ENCODE assay signal across 8 mouse cellular contexts in genomic region chr6:32586390-32586789, GRCm38 (mm10). TPM values are rescaled to one million over a fixed set of nuclear protein-coding genes. Genes with fewer than 3 reads are reported as not detected.
DNase-seq lines count a peak whose midpoint lies in the region; ATAC-seq and TF ChIP-seq lines count a peak whose summit lies in the region.

No protein-coding gene starts in this region.

- H3K27me3 ChIP-seq in intestine, postnatal 0 days (replicated peaks; ENCODE audit: control insufficient read depth, insufficient read depth, low read length) = peaks cover 75% of the 10 kb centered on the region
- peaks cover 79% of the 10 kb centered on the region for H3K27me3 ChIP-seq in limb, embryonic 13.5 days
- H3K27me3 ChIP-seq in neural tube, embryonic 11.5 days (ENCODE audit: control insufficient read depth, insufficient read depth, low read length) = peaks cover 18% of the 10 kb centered on the region

- H3K9me3 ChIP-seq in intestine, postnatal 0 days (ENCODE audit: control insufficient read depth) = no peaks in the 10 kb centered on the region
- H3K9me3 ChIP-seq in limb, embryonic 13.5 days = no peaks in the 10 kb centered on the region
- no peaks in the 10 kb centered on the region for H3K9me3 ChIP-seq in neural tube, embryonic 11.5 days (ENCODE audit: control insufficient read depth, low read length)

- ATAC-seq in intestine, postnatal 0 days = no peak
- ATAC-seq in limb, embryonic 13.5 days (ENCODE audit: low FRiP score, low read depth) = no peak
- ATAC-seq in neural tube, embryonic 11.5 days (ENCODE audit: insufficient read depth, low FRiP score, low TSS enrichment) = no peak

- peak overlapping the region; percentile 99 for H3K4me2 ChIP-seq in intestine, postnatal 0 days (replicated peaks; ENCODE audit: low read depth)
- peak overlapping the region; percentile 100 for H3K4me2 ChIP-seq in limb, embryonic 13.5 days (replicated peaks)
- peak overlapping the region; percentile 99 for H3K4me2 ChIP-seq in neural tube, embryonic 11.5 days (ENCODE audit: low read depth)

- no peaks in the 10 kb centered on the region for H3K36me3 ChIP-seq in intestine, postnatal 0 days (ENCODE audit: control insufficient read depth, insufficient read depth)
- H3K36me3 ChIP-seq in limb, embryonic 13.5 days = no peaks in the 10 kb centered on the region
- no peaks in the 10 kb centered on the region for H3K36me3 ChIP-seq in neural tube, embryonic 11.5 days (ENCODE audit: control insufficient read depth, insufficient read depth, low read length)

- DNase-seq in MN1 (ENCODE audit: low spot score) = peak; percentile 41
- peak; percentile 61 for DNase-seq in cerebellum, adult 9-11 months
- peak; percentile 31 to 44 for DNase-seq in frontal cortex, postnatal 25 days (ENCODE audit: low spot score in 2 of 2)
- DNase-seq in neural tube, embryonic 11.5 days (ENCODE audit: low spot score) = peak; percentile 52
- no peak for DNase-seq in T-cell, adult 2 months (ENCODE audit: low spot score)
- no peak for DNase-seq in gastrocnemius, postnatal 4 days (ENCODE audit: low spot score in 2 of 2)

- WGBS in intestine, postnatal 0 days = 3% methylated on average over 13 of the region's 13 CpGs
- WGBS in limb, embryonic 13.5 days = under 1% methylated on average over 13 of the region's 13 CpGs
- 1% methylated on average over 13 of the region's 13 CpGs for WGBS in neural tube, embryonic 11.5 days

- TF ChIP-seq CTCF in intestine, postnatal 0 days (IDR thresholded peaks at IDR 0.05; ENCODE audit: low read depth) = no peak; the same call in 1 of the 2 replicates

- H3K27ac ChIP-seq in intestine, postnatal 0 days (ENCODE audit: low read depth, low read length) = no peak overlapping the region
- H3K27ac ChIP-seq in limb, embryonic 13.5 days = no peak overlapping the region
- H3K27ac ChIP-seq in neural tube, embryonic 11.5 days (ENCODE audit: low read depth, low read length) = no peak overlapping the region

- H3K4me1 ChIP-seq in intestine, postnatal 0 days (replicated peaks; ENCODE audit: control insufficient read depth, insufficient read depth, low read length) = no peaks in the 10 kb centered on the region
- peaks cover 48% of the 10 kb centered on the region for H3K4me1 ChIP-seq in limb, embryonic 13.5 days
- H3K4me1 ChIP-seq in neural tube, embryonic 11.5 days (ENCODE audit: control insufficient read depth, insufficient read depth, low read length) = peaks cover 9% of the 10 kb centered on the region

- H3K4me3 ChIP-seq in intestine, postnatal 0 days (ENCODE audit: low read depth, low read length) = peak overlapping the region; percentile 60
- H3K4me3 ChIP-seq in limb, embryonic 13.5 days = peak overlapping the region; percentile 74
- peak overlapping the region; percentile 75 for H3K4me3 ChIP-seq in neural tube, embryonic 11.5 days (ENCODE audit: low read depth, low read length)

- no peak overlapping the region for H3K9ac ChIP-seq in intestine, postnatal 0 days (ENCODE audit: low read depth, low read length)
- H3K9ac ChIP-seq in limb, embryonic 13.5 days = peak overlapping the region; percentile 83
- no peak overlapping the region; the same call in 1 of the 2 replicates for H3K9ac ChIP-seq in neural tube, embryonic 11.5 days (ENCODE audit: low read length)

RNA-seq across cellular contexts. Expression of gene Plxna4, which starts 1.6 kb away (rescaled TPM):
- 0.91 and 1.1 TPM in 2 replicates for polyA plus RNA-seq in intestine, postnatal 0 days (2015; fragmentation: Nextera tagmentation; extraction: Ambion mirVana)
- polyA plus RNA-seq in limb, embryonic 13.5 days (2015; fragmentation: Nextera tagmentation; extraction: Ambion mirVana) = 3.7 and 3.9 TPM in 2 replicates
- 7.0 and 7.4 TPM in 2 replicates for polyA plus RNA-seq in neural tube, embryonic 11.5 days (2014; fragmentation: Nextera tagmentation; extraction: Ambion mirVana)
- 1 to 10 TPM; 7.1 to 7.9 TPM for total RNA-seq in gastrocnemius, postnatal 4 days (2021)

Comparison
In these comparisons a context has a peak if more than half of its experiments do, and no peak if none do; other contexts are left out.
1. DNase-seq: peak in MN1 (single experiment), cerebellum, adult 9-11 months (single experiment), frontal cortex, postnatal 25 days (2 of 2) and neural tube, embryonic 11.5 days (single experiment); none in T-cell, adult 2 months (single experiment) and gastrocnemius, postnatal 4 days (0 of 2).
2. Peak in every context shown above with its lines, with median percentiles within 50 percentile points of each other: H3K4me2 ChIP-seq and H3K4me3 ChIP-seq.